Mouse (Mus musculus): ENCODE measurements around the gene Zfp799.
"Not testable (repeated sequence)": the region's sequence is repeated elsewhere in the genome, so short reads cannot be mapped to it uniquely, and the experiment has no call there.

Zfp799 gene

GRCm38 (mm10) chr17:32829540-32830417 lies at the start of gene Zfp799:
Gene Zfp799 (minus strand): TSS chr17:32830261.
- peak; percentile 61 to 69 for DNase-seq

- no peak for DNase-seq
These were observed 48.7 kb upstream of the Zfp799 start for GRCm38 (mm10) chr17:32878773-32879172.

- no peak for DNase-seq
These were observed 47.6 kb upstream of the Zfp799 start for GRCm38 (mm10) chr17:32877471-32878171.

GRCm38 (mm10) chr17:32872696-32873095 lies 42.6 kb upstream of the Zfp799 start:
- no peak for DNase-seq

GRCm38 (mm10) chr17:32872091-32872490 lies 42.0 kb upstream of the Zfp799 start:
- no peak for DNase-seq

GRCm38 (mm10) chr17:32871483-32871882 lies 41.4 kb upstream of the Zfp799 start:
- DNase-seq: no peak

GRCm38 (mm10) chr17:32867266-32867665 lies 37.2 kb upstream of the Zfp799 start:
- not testable (repeated sequence) for DNase-seq

- not testable (repeated sequence) for DNase-seq
These were observed 26.7 kb upstream of the Zfp799 start for GRCm38 (mm10) chr17:32856713-32857112.

- DNase-seq: no peak
These were observed 21.5 kb upstream of the Zfp799 start for GRCm38 (mm10) chr17:32851581-32851980.

GRCm38 (mm10) chr17:32841388-32841787 lies 11.3 kb upstream of the Zfp799 start:
- no peak for DNase-seq

- no peak for DNase-seq
These were observed 9.2 kb upstream of the Zfp799 start for GRCm38 (mm10) chr17:32839083-32839802.

GRCm38 (mm10) chr17:32830418-32830782 lies 339 bp upstream of the Zfp799 start:
- DNase-seq: no peak

GRCm38 (mm10) chr17:32816074-32816784 lies 13.8 kb downstream of the Zfp799 start:
- DNase-seq: no peak

- DNase-seq: no peak
These were observed 15.9 kb downstream of the Zfp799 start for GRCm38 (mm10) chr17:32814136-32814535.

- no peak for DNase-seq
These were observed 19.4 kb downstream of the Zfp799 start for GRCm38 (mm10) chr17:32810648-32811047.

- no peak for DNase-seq
These were observed 20.3 kb downstream of the Zfp799 start, which contains the start of gene Zfp811 for GRCm38 (mm10) chr17:32809544-32810374. Gene Zfp811 (minus strand): TSS chr17:32809931.

GRCm38 (mm10) chr17:32808921-32809320 lies 21.1 kb downstream of the Zfp799 start:
- no peak for DNase-seq

- DNase-seq: no peak
These were observed 40.8 kb downstream of the Zfp799 start for GRCm38 (mm10) chr17:32789244-32789643.

GRCm38 (mm10) chr17:32788576-32788975 lies 41.5 kb downstream of the Zfp799 start:
- no peak for DNase-seq

GRCm38 (mm10) chr17:32788094-32788559 lies 41.9 kb downstream of the Zfp799 start, which contains the start of gene Zfp871:
Gene Zfp871 (minus strand): TSS chr17:32788287.
- peak; percentile 77 to 82 for DNase-seq

GRCm38 (mm10) chr17:32787436-32788093 lies 42.5 kb downstream of the Zfp799 start:
- no peak for DNase-seq
